Mouse (Mus musculus) limb, embryonic 14.5 days (tissue): Measurements from ENCODE around the gene Ces1b. TPM values are rescaled to one million over a fixed set of nuclear protein-coding genes. Genes with fewer than 3 reads are reported as not detected.

Experiments used
- ATAC-seq: fragments of 200-750 bp; cut with Nextera tagmentation; 2 replicates; pipeline ENCODE4 v1.8.0; 2017; ENCODE audit warnings: low read depth, moderate number of reproducible peaks, moderate TSS enrichment; ENCODE audit not compliant: low FRiP score
- DNase-seq: peaks from one replicate; pipeline ENCODE4 v3.0.0-alpha.2; 2015; ENCODE audit warnings: low spot score
- H3K27ac ChIP-seq: fragments of 300-500 bp; sonication (generic); replicated peaks from 2 replicates; pipeline ENCODE4 v1.5.1; 2014; ENCODE audit warnings: low read depth, mild to moderate bottlenecking, low read length, moderate library complexity, mixed read lengths
- H3K27me3 ChIP-seq: fragments of 300-500 bp; sonication (generic); 2 replicates; pipeline ENCODE4 v1.6.1; 2014; ENCODE audit warnings: low read length, mixed read lengths; ENCODE audit not compliant: control insufficient read depth, insufficient read depth
- H3K36me3 ChIP-seq: fragments of 300-500 bp; sonication (generic); 2 replicates; pipeline ENCODE4 v1.6.1; 2014; ENCODE audit warnings: mild to moderate bottlenecking, low read length, moderate library complexity, mixed read lengths; ENCODE audit not compliant: control insufficient read depth, insufficient read depth
- H3K4me1 ChIP-seq: fragments of 300-500 bp; sonication (generic); 2 replicates; pipeline ENCODE4 v1.6.1; 2014; ENCODE audit warnings: antibody characterized with exemption, low read length, mixed read lengths; ENCODE audit not compliant: control insufficient read depth, insufficient read depth
- H3K4me2 ChIP-seq: fragments of 300-500 bp; sonication (generic); replicated peaks from 2 replicates; pipeline ENCODE4 v1.6.1; 2014; ENCODE audit warnings: low read depth, mild to moderate bottlenecking, low read length, moderate library complexity; ENCODE audit not compliant: severe bottlenecking
- H3K4me3 ChIP-seq: fragments of 300-500 bp; sonication (generic); replicated peaks from 2 replicates; pipeline ENCODE4 v1.5.1; 2014; ENCODE audit warnings: low read length
- H3K9ac ChIP-seq: fragments of 300-500 bp; sonication (generic); 2 replicates; pipeline ENCODE4 v1.6.1; 2014; ENCODE audit warnings: mild to moderate bottlenecking, low read depth, low read length, moderate library complexity; ENCODE audit not compliant: severe bottlenecking
- H3K9me3 ChIP-seq: fragments of 300-500 bp; sonication (generic); 2 replicates; pipeline ENCODE4 v1.6.1; 2016; ENCODE audit warnings: low read length; ENCODE audit not compliant: control insufficient read depth
- POLR2A ChIP-seq: fragments of 200-500 bp; IDR thresholded peaks from 2 replicates; pipeline ENCODE4 v1.8.0; 2012; ENCODE audit warnings: inconsistent platforms, mild to moderate bottlenecking, moderate library complexity, borderline replicate concordance; ENCODE audit not compliant: insufficient read depth, insufficient read length; ENCODE audit errors: extremely low read depth
- WGBS: fragments of 180-500 bp; shearing (Covaris S2); extraction: QIAGEN DNeasy Blood & Tissue Kit; methylation state at CpG from one replicate; pipeline ENCODE4 v1.1.7; 2014; 5-methylcytosine and 5-hydroxymethylcytosine counted together
- polyA plus RNA-seq, 2 experiments: library from polyadenylated mRNA; depleted of rRNA in 1 of 2; stranded (reverse) in 1 of 2; unstranded in 1 of 2; fragments of >200 nt; fragmentation: Nextera tagmentation in 1 of 2; extraction: Ambion mirVana in 1 of 2; gene quantifications; 2 replicates each; pipeline versions ENCODE4 v1.2.1 to v1.2.3; 2012 to 2014

The Ces1b gene
- polyA plus RNA-seq, 2 experiments, result not detected

GRCm38 (mm10) chr8:93038831-93039230 lies 41.0 kb downstream of the Ces1b start:
- WGBS, result 14% methylated on average over 2 of the region's 2 CpGs
- Histone ChIP-seq H3K9ac (no peak overlapping the region), H3K4me1 (no peaks in the 10 kb centered on the region), H3K36me3 (no peaks in the 10 kb centered on the region), H3K4me3 (no peak overlapping the region), H3K4me2 (no peak overlapping the region), H3K27me3 (no peaks in the 10 kb centered on the region), H3K9me3 (no peaks in the 10 kb centered on the region), H3K27ac (no peak overlapping the region)
- no peak for TF ChIP-seq POLR2A
- DNase-seq (no peak), ATAC-seq (no peak)

GRCm38 (mm10) chr8:93030664-93031063 lies 49.2 kb downstream of the Ces1b start:
- no peak for TF ChIP-seq POLR2A
- Histone ChIP-seq H3K27ac (no peak overlapping the region), H3K36me3 (no peaks in the 10 kb centered on the region), H3K27me3 (no peaks in the 10 kb centered on the region), H3K4me3 (no peak overlapping the region), H3K4me1 (no peaks in the 10 kb centered on the region), H3K9me3 (no peaks in the 10 kb centered on the region), H3K9ac (no peak overlapping the region), H3K4me2 (no peak overlapping the region)
- DNase-seq, result no peak
- WGBS, result 59% methylated on average over 2 of the region's 2 CpGs
- ATAC-seq, result no peak

GRCm38 (mm10) chr8:93021738-93022137 lies 58.1 kb downstream of the Ces1b start:
- no peaks in the 10 kb centered on the region for H3K4me1 ChIP-seq
- no peak overlapping the region for H3K4me2 ChIP-seq
- no peak for TF ChIP-seq POLR2A
- no peak for ATAC-seq
- H3K36me3 ChIP-seq, result no peaks in the 10 kb centered on the region
- 73% methylated on average over 5 of the region's 5 CpGs for WGBS
- DNase-seq, result no peak
- no peaks in the 10 kb centered on the region for H3K27me3 ChIP-seq
- no peak overlapping the region for H3K27ac ChIP-seq
- no peak overlapping the region for H3K9ac ChIP-seq
- H3K9me3 ChIP-seq, result no peaks in the 10 kb centered on the region
- H3K4me3 ChIP-seq, result no peak overlapping the region

GRCm38 (mm10) chr8:93014300-93014699 lies 65.5 kb downstream of the Ces1b start:
- H3K4me1 ChIP-seq, result no peaks in the 10 kb centered on the region
- DNase-seq (no peak), ATAC-seq (no peak)
- no peak overlapping the region for H3K27ac ChIP-seq
- WGBS, result 77% methylated on average over 4 of the region's 4 CpGs
- no peak overlapping the region for H3K4me3 ChIP-seq
- no peaks in the 10 kb centered on the region for H3K27me3 ChIP-seq
- no peak for TF ChIP-seq POLR2A
- no peak overlapping the region for H3K9ac ChIP-seq
- H3K36me3 ChIP-seq, result no peaks in the 10 kb centered on the region
- no peak overlapping the region for H3K4me2 ChIP-seq
- H3K9me3 ChIP-seq, result no peaks in the 10 kb centered on the region

GRCm38 (mm10) chr8:93012226-93012625 lies 67.6 kb downstream of the Ces1b start:
- Histone ChIP-seq H3K27ac (no peak overlapping the region), H3K4me2 (no peak overlapping the region), H3K4me1 (no peaks in the 10 kb centered on the region), H3K36me3 (no peaks in the 10 kb centered on the region), H3K9me3 (no peaks in the 10 kb centered on the region), H3K27me3 (no peaks in the 10 kb centered on the region), H3K9ac (no peak overlapping the region), H3K4me3 (no peak overlapping the region)
- no peak for DNase-seq
- ATAC-seq, result no peak
- WGBS, result 84% methylated on average over 6 of the region's 6 CpGs
- TF ChIP-seq POLR2A, result no peak

GRCm38 (mm10) chr8:93011439-93011838 lies 68.4 kb downstream of the Ces1b start:
- no peaks in the 10 kb centered on the region for H3K4me1 ChIP-seq
- H3K36me3 ChIP-seq, result no peaks in the 10 kb centered on the region
- H3K9ac ChIP-seq, result no peak overlapping the region
- 6% methylated on average over 9 of the region's 9 CpGs for WGBS
- no peak for TF ChIP-seq POLR2A
- H3K4me2 ChIP-seq, result no peak overlapping the region
- DNase-seq (peak; percentile 88), ATAC-seq (peak; percentile 68; the same call in 1 of the 2 replicates)
- H3K27ac ChIP-seq, result no peak overlapping the region
- H3K27me3 ChIP-seq, result no peaks in the 10 kb centered on the region
- no peak overlapping the region for H3K4me3 ChIP-seq
- H3K9me3 ChIP-seq, result no peaks in the 10 kb centered on the region
